Mouse (Mus musculus) lung, postnatal 4 days (tissue): ENCODE data around the gene Fam47e.

ENCODE experiments used
- DNase-seq, 2 experiments: peaks; one replicate each; pipeline ENCODE4 v3.0.0; 2021

The Fam47e gene

DNA sequence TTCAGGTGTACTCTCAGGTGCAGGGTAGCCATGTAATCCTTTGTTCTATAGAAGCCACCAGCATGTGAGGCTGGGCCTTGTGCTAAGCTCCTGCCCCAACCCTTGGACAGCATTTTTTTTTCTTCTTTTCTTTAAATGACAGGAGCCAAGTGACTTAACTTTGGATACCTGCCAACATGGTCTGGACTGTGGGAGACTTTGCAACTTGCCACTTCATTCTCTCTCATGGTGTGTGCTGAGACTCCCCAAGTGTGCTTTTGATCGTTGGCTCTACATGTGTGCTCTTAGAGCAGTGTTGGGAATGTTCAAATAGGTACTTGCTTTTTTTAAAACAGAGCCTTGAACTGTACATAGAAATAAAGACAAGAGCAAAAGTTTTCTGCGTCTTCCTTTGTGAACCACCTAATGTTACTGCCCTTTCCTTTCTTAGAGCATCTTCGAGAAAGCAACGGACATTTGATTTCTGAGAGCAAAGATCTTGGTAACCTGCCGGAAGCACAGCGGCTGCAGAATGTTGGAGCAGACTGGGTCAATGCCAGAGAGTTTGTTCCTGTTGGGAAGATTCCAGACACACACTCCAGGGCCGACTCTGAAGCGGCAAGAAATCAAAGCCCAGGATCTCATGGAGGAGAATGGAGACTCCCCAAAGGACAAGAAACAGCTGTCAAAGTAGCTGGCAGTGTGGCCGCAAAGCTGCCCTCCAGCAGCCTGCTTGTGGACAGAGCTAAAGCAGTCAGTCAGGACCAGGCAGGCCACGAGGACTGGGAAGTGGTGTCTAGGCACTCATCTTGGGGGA is 49.8 kb downstream of the Fam47e start:
- DNase-seq: peak; percentile 71 to 87

DNA sequence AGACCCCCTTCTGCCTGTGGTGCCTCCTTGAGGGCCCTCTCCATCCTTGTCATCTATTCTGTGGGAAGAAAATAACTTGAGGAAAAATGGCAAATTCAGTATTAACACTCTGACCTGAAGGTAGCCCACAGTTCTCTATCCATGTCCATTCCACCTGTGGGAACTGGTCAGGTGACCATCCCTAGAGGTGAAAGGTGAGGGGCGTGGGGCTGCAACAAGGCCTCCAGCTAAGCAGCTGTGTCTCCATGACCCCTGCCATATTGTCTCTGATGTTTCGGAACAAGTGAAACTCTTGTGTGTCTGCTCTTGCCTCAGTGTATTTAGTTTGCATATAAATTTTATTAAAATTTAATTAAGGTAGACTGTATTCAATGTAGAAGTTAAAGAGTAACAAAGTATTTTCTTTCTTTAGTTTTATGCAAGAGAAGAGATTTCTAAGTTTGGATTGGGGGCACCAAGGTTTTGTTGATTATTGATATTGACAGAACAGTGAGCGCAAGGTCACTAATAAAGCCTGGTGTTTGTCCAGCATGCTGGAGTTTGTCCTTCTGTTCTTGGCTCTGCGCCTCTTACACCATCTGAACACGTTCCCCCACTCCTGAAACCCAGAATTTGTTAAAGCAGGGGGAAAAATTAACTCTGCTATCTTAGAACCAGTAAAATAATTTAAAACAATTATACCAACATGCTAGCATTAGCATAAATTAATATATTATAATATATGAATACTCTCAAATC is 52.8 kb downstream of the Fam47e start:
- no peak for DNase-seq

GRCm38 (mm10) chr5:92612756-92613155 is 57.9 kb downstream of the Fam47e start:
- no peak for DNase-seq

- DNase-seq: no peak
Measured at GRCm38 (mm10) chr5:92621883-92622282, 67.0 kb downstream of the Fam47e start.

DNA sequence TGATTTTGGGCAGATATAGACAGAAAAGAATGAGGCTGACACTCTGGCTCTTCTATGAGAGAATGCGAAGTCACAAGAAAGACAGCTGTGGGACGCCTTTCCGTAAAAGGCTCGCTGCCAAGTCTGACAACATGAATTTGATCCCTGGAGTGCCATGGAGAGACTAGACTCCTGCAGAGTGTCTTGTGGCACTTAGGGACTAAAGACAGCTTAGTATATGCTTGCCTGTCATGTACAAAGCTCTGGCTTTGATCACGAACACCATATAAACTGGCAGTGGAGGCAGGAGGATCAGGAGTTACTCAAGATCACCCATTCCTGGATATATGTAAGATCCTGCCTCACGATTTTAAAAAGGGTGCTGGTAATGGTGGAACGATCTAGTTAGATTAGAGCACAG is 73.0 kb downstream of the Fam47e start:
- peak; percentile 71 to 86 for DNase-seq

DNA sequence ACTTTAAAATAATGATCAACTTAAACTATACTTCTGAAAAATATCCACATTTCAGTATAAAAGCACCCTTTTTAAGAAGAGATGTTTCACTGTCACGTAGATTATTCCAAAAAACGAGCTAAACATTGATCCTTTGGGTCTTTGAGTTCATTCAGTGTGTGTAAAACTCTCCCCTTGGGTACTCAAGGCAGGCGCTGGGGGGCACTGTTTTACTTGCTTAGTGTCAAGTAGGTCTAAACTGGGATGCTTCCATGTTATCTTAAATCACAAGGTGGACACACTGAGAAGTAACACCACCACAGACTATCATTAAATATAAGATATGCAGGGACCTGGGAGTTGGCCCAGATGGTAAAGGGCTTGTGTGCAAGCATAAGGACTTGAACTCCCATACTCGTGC is 78.7 kb downstream of the Fam47e start:
- no peak for DNase-seq

DNA sequence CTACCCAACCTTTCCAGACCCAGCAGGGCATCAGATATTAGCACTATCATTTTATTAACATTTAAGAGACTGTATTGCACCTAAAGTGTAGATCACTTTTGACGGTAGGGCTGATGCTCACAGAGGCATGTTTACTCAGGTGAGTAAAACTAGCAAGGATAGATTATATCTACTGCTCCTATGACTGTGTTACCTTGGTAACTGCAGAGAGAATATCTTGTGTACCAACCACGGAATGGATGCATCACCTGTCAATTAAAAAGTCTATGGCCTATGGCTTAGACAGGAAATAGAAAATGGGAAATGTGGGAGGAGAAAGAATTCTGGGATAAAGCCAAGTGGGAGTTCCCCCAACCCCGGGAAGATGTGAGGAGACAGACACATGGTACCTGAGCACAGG is 80.0 kb downstream of the Fam47e start:
- no peak for DNase-seq

DNA sequence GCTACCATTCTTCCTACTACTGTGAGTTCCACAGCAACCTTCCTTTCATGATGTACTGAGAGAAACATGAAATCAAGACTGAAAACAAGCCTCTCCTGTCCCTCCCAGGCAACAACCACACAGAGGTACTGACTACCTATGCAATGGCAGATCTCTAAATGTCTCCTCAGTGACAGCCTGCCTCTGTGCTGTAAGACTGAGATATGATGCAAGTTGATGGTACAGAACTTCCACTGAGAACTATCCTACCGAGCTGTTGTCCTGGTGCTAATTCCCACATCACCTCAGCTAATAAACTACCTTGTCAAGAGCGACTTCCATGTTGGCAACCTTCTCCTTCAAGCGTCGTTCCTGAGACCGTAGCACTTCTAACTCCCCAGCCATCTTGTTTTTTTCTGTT is 81.0 kb downstream of the Fam47e start:
- no peak for DNase-seq

DNA sequence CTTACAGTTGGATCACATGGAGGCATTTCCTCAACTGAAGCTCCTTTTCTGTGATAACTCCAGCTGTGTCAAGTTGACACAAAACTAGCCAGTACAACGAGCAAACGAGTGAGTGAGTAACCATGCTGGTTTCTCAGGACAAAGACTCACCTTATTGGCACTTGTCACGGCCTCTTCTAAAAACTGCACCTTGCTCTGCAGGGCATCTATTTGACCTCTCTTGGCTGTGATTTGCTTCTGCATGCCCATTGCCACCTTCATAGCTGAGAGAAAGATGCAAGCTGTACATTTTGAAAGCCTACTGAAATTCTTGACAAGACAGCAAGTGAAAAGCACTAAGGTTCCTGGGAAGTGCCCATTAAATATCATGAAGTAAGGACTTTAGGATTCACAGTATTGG is 86.0 kb downstream of the Fam47e start:
- DNase-seq: no peak
